Mouse (Mus musculus) erythroblast, embryonic 14.5 days (primary cell): ENCODE measurements around the gene Pip4k2b. TPM values are rescaled to one million over a fixed set of nuclear protein-coding genes. Genes with fewer than 3 reads are reported as not detected.
A peak's percentile ranks its signal among the peaks of the same experiment; 100 is the strongest.

ENCODE experiments used
- H3K27me3 ChIP-seq: 2 replicates; pipeline ENCODE4 v1.6.1; 2012; ENCODE audit warnings: inconsistent platforms; ENCODE audit not compliant: control insufficient read depth
- H3K36me3 ChIP-seq: 2 replicates; pipeline ENCODE4 v1.6.1; 2012; ENCODE audit warnings: mild to moderate bottlenecking, inconsistent platforms; ENCODE audit not compliant: control insufficient read depth
- H3K4me1 ChIP-seq: 2 replicates; pipeline ENCODE4 v1.6.1; 2012; ENCODE audit warnings: inconsistent platforms; ENCODE audit not compliant: control insufficient read depth
- H3K4me3 ChIP-seq: replicated peaks from 2 replicates; pipeline ENCODE3; 2012; ENCODE audit warnings: moderate library complexity, mild to moderate bottlenecking, inconsistent platforms
- H3K9me3 ChIP-seq: 2 replicates; pipeline ENCODE4 v1.6.1; 2012; ENCODE audit warnings: low read length, inconsistent platforms, mixed read lengths; ENCODE audit not compliant: control insufficient read depth
- GATA1 ChIP-seq: IDR thresholded peaks from 2 replicates; pipeline ENCODE4 v1.6.1; 2012; ENCODE audit warnings: low read length, inconsistent platforms, mixed read lengths
- TAL1 ChIP-seq: IDR thresholded peaks from 3 replicates; pipeline ENCODE4 v1.6.1; 2012; ENCODE audit warnings: low read length, inconsistent platforms, mixed read lengths
- polyA plus RNA-seq: library from polyadenylated mRNA; stranded (reverse); fragments of >175 nt; gene quantifications from 2 replicates; pipeline ENCODE4 v1.2.3, GENCODE M21; 2012

Pip4k2b gene
- polyA plus RNA-seq, 1 experiment, result 0.17 TPM

DNA sequence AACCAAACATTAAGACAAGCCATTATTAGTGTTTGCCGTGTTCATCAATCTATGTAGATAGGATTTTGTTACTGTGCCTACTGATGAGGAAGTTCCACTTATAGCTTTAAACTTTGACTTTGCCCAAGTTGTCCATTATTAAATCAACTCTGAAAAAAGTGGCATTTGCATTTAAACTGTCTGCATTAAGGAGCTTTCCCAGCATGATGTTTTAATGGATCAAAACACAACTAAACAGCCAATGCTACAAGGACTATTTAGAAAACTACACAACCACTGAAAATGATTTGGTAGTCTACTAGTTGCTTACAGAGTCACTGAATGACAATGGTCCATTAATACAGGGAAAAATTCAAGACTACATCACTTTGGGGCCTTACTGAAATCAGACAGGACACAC is 34.4 kb upstream of the Pip4k2b start:
- peaks cover 68% of the 10 kb centered on the region for H3K36me3 ChIP-seq
- peaks cover under 1% of the 10 kb centered on the region for H3K9me3 ChIP-seq
- peaks cover 39% of the 10 kb centered on the region for H3K4me1 ChIP-seq
- no peak overlapping the region for H3K4me3 ChIP-seq
- TF ChIP-seq GATA1 (no peak), TAL1 (no peak)
- no peaks in the 10 kb centered on the region for H3K27me3 ChIP-seq

GRCm38 (mm10) chr11:97777129-97777529 is 32.6 kb upstream of the Pip4k2b start:
- no peaks in the 10 kb centered on the region for H3K27me3 ChIP-seq
- H3K4me1 ChIP-seq, result peaks cover 34% of the 10 kb centered on the region
- H3K4me3 ChIP-seq, result no peak overlapping the region
- H3K36me3 ChIP-seq, result peaks cover 68% of the 10 kb centered on the region
- no peak for TF ChIP-seq GATA1
- TF ChIP-seq TAL1, result no peak
- no peaks in the 10 kb centered on the region for H3K9me3 ChIP-seq

- Histone ChIP-seq H3K4me3 (no peak overlapping the region), H3K27me3 (no peaks in the 10 kb centered on the region), H3K9me3 (no peaks in the 10 kb centered on the region), H3K36me3 (peaks cover 66% of the 10 kb centered on the region), H3K4me1 (peaks cover 30% of the 10 kb centered on the region)
- TF ChIP-seq TAL1 (no peak), GATA1 (no peak)
Measured at GRCm38 (mm10) chr11:97776497-97777128, 32.1 kb upstream of the Pip4k2b start.

DNA sequence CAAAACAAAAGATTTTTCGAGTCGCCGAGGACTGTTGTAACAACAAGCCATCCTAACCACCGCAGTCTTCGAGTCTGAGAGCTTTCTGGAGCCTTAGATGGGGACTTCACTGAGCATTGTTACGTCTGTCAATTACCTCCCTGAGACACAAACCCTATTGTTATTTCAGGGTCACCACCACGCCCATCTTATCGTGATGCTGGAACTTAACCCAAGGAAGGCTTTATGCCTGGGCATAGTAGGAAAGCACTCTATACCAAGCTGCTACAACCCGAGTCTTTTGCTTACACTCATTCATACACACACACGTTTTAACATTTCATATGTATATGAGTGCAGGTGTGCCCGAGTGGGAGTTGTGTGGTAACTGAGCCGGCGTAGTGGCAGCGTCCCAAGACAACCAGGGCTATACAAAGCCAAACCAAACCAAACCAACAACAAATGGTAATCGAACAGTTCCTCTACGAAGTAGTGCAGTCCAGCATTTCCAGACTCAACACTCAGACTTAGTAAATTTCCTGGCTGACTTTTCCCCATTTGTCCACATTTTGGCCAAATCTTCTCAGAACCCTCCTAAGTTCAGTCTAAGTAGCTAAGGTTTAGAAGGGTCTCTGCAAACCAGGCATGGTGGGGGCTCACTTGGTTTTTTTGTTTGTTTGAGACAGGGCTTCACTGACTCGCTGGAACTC is 31.4 kb upstream of the Pip4k2b start, which contains the start of gene 1700001P01Rik:
TSS of gene 1700001P01Rik (minus strand) at position 111 of the 689 bp plus-strand sequence.
- H3K4me3 ChIP-seq, result no peak within 1 kb of the TSS
- H3K4me1 ChIP-seq, result peaks cover 27% of the 10 kb centered on the region
- TF ChIP-seq TAL1 (no peak), GATA1 (no peak)
- H3K9me3 ChIP-seq, result no peaks in the 10 kb centered on the region
- peaks cover 60% of the 10 kb centered on the region for H3K36me3 ChIP-seq
- H3K27me3 ChIP-seq, result no peaks in the 10 kb centered on the region

DNA sequence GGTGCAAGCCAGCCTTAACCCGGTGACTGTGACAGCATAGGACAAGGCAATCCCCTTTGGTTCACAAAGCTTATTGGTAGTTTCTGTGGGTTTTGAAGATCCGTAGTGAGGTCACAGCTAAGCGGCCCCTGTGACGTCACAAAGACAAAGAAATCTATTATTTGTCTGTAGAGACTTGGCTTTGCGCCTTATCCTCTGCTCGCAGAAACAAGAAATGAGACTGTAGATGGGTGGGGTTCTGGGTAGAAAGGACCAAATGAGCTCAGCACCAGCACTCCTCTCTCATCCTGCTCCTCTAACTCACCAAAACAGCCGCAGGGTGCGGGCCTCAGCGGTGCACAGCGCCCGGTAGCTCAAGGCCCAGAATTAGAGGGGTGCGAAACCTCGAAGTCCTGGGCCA is 30.7 kb upstream of the Pip4k2b start:
- Histone ChIP-seq H3K4me3 (no peak overlapping the region), H3K36me3 (peaks cover 52% of the 10 kb centered on the region), H3K9me3 (no peaks in the 10 kb centered on the region), H3K4me1 (peaks cover 19% of the 10 kb centered on the region), H3K27me3 (no peaks in the 10 kb centered on the region)
- TF ChIP-seq TAL1 (no peak), GATA1 (no peak)

GRCm38 (mm10) chr11:97771410-97771809 is 26.9 kb upstream of the Pip4k2b start:
- Histone ChIP-seq H3K9me3 (no peaks in the 10 kb centered on the region), H3K36me3 (peaks cover 15% of the 10 kb centered on the region), H3K4me1 (peaks cover 13% of the 10 kb centered on the region), H3K4me3 (no peak overlapping the region), H3K27me3 (no peaks in the 10 kb centered on the region)
- TF ChIP-seq TAL1, result no peak
- no peak for TF ChIP-seq GATA1

DNA sequence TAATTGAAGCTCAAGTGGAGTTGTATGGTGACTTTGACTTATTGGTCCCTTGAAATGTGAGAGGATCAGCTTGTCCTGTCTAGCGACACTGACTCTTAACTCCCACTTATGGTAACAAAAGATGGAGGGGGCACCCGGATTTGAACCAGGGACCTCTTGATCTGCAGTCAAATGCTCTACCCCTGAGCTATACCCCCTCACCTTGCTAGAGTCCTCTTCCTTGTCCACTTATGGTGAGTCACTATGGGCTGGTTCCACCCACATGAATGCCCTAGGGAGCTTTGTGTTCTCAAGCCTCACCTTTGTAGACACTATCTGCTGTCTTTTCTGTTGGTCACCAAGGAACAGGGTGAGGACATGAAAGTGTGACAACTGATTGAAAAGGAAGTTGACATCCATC is 25.2 kb upstream of the Pip4k2b start:
- peaks cover 22% of the 10 kb centered on the region for H3K4me1 ChIP-seq
- no peaks in the 10 kb centered on the region for H3K9me3 ChIP-seq
- H3K36me3 ChIP-seq, result peaks cover 6% of the 10 kb centered on the region
- no peak overlapping the region for H3K4me3 ChIP-seq
- no peaks in the 10 kb centered on the region for H3K27me3 ChIP-seq
- no peak for TF ChIP-seq TAL1
- TF ChIP-seq GATA1, result no peak

- no peaks in the 10 kb centered on the region for H3K27me3 ChIP-seq
- peaks cover 28% of the 10 kb centered on the region for H3K4me1 ChIP-seq
- H3K4me3 ChIP-seq, result peak within 1 kb of the TSS; percentile 98
- peaks cover 36% of the 10 kb centered on the region for H3K36me3 ChIP-seq
- TF ChIP-seq GATA1, result no peak
- no peak for TF ChIP-seq TAL1
- peaks cover 5% of the 10 kb centered on the region for H3K9me3 ChIP-seq
Measured at GRCm38 (mm10) chr11:97766154-97766881, 21.8 kb upstream of the Pip4k2b start, which contains the start of gene Cwc25. Gene Cwc25 (minus strand): TSS chr11:97766556.

DNA sequence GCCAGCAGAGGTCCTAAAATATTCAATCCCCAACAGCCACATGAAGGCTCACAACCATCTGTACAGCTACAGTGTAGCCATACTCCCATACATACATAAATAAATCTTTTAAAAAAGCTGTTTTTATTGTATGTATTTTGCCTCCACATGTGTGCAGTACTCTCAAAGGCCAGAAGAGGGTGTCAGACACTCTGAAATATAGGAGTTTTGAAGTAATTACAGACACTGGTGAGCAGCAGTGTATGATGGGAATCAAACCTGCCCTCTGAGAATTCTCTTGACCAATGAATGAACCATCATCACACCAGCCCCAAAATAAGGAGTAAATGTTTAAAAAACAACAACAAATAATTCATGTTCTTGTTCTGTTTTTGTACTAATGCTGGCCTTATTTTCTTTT is 17.1 kb upstream of the Pip4k2b start:
- peaks cover 23% of the 10 kb centered on the region for H3K4me1 ChIP-seq
- H3K9me3 ChIP-seq, result peaks cover 5% of the 10 kb centered on the region
- H3K4me3 ChIP-seq, result no peak overlapping the region
- H3K36me3 ChIP-seq, result peaks cover 78% of the 10 kb centered on the region
- H3K27me3 ChIP-seq, result no peaks in the 10 kb centered on the region
- TF ChIP-seq TAL1, result no peak
- no peak for TF ChIP-seq GATA1
